Mouse (Mus musculus): Measurements from ENCODE around the gene Crtc1. TPM values are rescaled to one million over a fixed set of nuclear protein-coding genes. Genes with fewer than 3 reads are reported as not detected.

Crtc1 gene
- polyA plus RNA-seq, 1 experiment from 2014 or later = 55.9 TPM

DNA sequence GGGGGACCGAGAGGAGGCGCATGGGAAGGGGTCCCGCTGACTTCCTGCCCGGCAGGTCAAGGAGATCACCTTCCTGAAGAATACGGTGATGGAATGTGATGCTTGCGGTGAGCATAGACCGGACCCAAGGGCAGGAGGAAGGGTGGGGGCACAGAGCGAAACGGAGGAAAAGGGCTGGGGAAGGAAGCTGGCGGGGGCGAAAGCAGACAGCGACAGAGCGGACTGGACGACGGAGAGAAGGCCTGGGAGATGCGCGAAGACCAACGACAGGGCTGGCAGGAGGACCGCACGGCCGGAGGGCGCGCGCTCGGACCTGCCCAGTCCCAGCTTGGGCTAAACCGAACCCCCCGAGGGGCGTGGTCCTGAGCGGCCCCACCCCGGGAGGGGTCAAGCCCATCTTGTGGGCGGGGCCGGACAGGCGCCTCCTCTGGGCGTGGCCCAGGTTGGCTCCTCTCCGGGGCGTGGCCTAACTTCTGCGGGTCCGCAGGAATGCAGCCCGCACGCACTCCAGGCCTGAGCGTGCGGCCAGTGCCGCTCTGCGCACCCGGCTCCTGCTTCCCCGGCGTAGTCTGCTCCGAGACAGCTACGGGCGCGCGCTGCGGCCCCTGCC is 65.0 kb downstream of the Crtc1 start:
- no peak overlapping the region for H3K27ac ChIP-seq (ENCODE audit: low read depth, low read length)
- H3K27me3 ChIP-seq (ENCODE audit: control insufficient read depth, insufficient read depth, low read length) = peaks cover 74% of the 10 kb centered on the region
- no peak overlapping the region for H3K9ac ChIP-seq (replicated peaks; ENCODE audit: low read depth, low read length)
- under 1% methylated on average over 46 of the region's 53 CpGs for WGBS
- peak overlapping the region; percentile 21; the same call in 1 of the 2 replicates for H3K4me3 ChIP-seq (ENCODE audit: low read depth, low read length)
- H3K36me3 ChIP-seq (ENCODE audit: control insufficient read depth, insufficient read depth, low read length) = no peaks in the 10 kb centered on the region
- peak; percentile 58 for ATAC-seq (ENCODE audit: low read depth)
- H3K4me2 ChIP-seq (ENCODE audit: low read depth, low read length) = peak overlapping the region; percentile 21; the same call in 1 of the 2 replicates
- no peaks in the 10 kb centered on the region for H3K9me3 ChIP-seq (ENCODE audit: control insufficient read depth, low read length)
- H3K4me1 ChIP-seq (ENCODE audit: control insufficient read depth, insufficient read depth, low read length) = peaks cover 10% of the 10 kb centered on the region; the same call in 1 of the 2 replicates

DNA sequence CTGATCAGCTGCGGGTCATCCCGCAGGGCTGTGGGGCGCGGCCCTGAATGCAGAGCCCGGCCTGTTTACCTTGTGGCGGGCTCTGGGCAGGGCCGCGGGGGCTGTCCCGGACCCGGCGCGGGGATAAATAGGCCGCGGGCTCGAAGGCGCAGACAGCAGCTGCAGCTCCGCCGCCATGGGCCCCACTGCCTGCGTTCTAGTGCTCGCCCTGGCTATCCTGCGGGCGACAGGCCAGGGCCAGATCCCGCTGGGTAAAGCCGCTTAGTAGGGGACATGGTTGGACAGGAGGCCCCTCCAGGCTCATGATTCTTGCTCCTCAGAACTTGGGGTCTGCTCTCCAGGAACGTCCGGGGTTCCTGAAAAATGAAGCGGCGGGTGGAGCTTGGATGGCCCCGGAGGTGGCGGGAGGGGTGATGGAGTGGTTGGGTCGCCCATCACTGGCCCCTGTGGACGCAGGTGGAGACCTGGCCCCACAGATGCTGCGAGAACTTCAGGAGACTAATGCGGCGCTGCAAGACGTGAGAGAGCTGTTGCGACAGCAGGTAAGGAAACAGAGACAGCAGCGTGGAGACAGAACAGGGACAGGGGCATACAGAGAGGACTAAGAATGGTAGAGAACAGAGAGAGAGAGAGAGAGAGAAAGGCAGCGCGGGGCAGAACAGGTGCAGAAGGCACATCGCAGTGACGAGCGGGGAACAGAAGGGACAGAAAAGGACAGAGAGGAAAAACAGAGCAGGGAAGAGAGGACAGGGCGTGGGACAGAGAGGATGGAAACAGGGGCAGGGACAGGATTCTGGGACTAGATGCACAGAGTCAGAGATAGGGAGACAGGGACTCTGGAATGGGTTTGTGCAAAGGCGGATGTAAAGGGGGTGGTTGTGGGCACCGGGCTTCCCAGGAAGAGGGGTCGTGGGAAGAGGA is 65.7 kb downstream of the Crtc1 start, which contains the start of gene Comp:
TSS of gene Comp (plus strand) at position 162 of the 921 bp plus-strand sequence.
- Histone ChIP-seq H3K9me3 (ENCODE audit: control insufficient read depth, low read length) (no peaks in the 10 kb centered on the region), H3K9ac (replicated peaks; ENCODE audit: low read depth, low read length) (no peak within 1 kb of the TSS; the same call in 1 of the 2 replicates), H3K4me1 (ENCODE audit: control insufficient read depth, insufficient read depth, low read length) (peaks cover 10% of the 10 kb centered on the region; the same call in 1 of the 2 replicates), H3K27ac (ENCODE audit: low read depth, low read length) (no peak within 1 kb of the TSS), H3K4me2 (ENCODE audit: low read depth, low read length) (peak within 1 kb of the TSS; percentile 21; the same call in 1 of the 2 replicates), H3K4me3 (ENCODE audit: low read depth, low read length) (peak within 1 kb of the TSS; percentile 21; the same call in 1 of the 2 replicates), H3K27me3 (ENCODE audit: control insufficient read depth, insufficient read depth, low read length) (peaks cover 70% of the 10 kb centered on the region), H3K36me3 (ENCODE audit: control insufficient read depth, insufficient read depth, low read length) (no peaks in the 10 kb centered on the region)
- no peak for ATAC-seq (ENCODE audit: low read depth)
- WGBS = 2% methylated on average over 47 of the region's 47 CpGs

DNA sequence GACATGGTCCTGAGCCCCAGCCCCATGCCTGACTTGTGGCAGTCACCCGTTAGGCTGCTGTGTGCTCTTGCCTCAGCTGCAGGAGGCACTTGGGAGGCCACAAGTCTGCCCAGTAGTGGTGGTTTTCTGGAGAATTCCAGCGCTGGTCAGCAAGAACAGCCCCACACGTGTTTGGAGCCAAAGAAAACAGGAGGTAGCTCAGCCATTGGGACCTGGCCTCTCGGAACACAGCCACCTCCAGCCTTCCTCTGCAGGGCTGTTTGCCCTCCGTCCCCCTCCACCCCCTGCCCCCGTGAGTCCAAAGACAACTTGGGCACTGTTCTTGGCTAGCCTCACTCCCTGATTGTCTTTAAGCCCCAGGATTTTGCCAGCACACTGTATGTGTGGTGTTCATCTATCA is 67.4 kb downstream of the Crtc1 start:
- H3K27ac ChIP-seq (ENCODE audit: low read depth, low read length) = no peak overlapping the region
- H3K4me2 ChIP-seq (ENCODE audit: low read depth, low read length) = no peak overlapping the region
- H3K36me3 ChIP-seq (ENCODE audit: control insufficient read depth, insufficient read depth, low read length) = no peaks in the 10 kb centered on the region
- no peak overlapping the region for H3K9ac ChIP-seq (replicated peaks; ENCODE audit: low read depth, low read length)
- H3K4me3 ChIP-seq (ENCODE audit: low read depth, low read length) = no peak overlapping the region
- no peak for ATAC-seq (ENCODE audit: low read depth)
- WGBS = 31% methylated on average over 6 of the region's 6 CpGs
- peaks cover 10% of the 10 kb centered on the region; the same call in 1 of the 2 replicates for H3K4me1 ChIP-seq (ENCODE audit: control insufficient read depth, insufficient read depth, low read length)
- H3K27me3 ChIP-seq (ENCODE audit: control insufficient read depth, insufficient read depth, low read length) = peaks cover 53% of the 10 kb centered on the region
- H3K9me3 ChIP-seq (ENCODE audit: control insufficient read depth, low read length) = no peaks in the 10 kb centered on the region

DNA sequence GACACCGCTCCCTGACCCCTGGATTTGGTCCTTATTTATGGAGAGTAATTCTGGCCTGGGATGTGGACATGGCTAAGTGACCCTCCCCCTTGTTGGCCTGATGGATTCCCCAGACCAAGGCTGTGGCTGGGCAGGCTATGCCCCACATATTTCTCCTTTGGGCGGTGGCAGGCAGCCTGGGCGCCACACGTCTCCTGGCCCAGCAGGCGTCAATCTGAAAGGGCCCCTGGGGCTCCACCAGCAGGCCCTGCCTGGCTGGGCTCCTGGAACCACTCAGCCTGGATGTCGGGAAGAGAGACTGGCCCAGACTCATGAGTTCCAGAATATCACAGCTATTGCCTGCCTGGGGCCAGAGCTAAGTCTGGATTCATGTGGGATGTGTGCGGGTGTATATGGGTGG is 68.9 kb downstream of the Crtc1 start:
- Histone ChIP-seq H3K36me3 (ENCODE audit: control insufficient read depth, insufficient read depth, low read length) (no peaks in the 10 kb centered on the region), H3K9me3 (ENCODE audit: control insufficient read depth, low read length) (no peaks in the 10 kb centered on the region), H3K27me3 (ENCODE audit: control insufficient read depth, insufficient read depth, low read length) (peaks cover 39% of the 10 kb centered on the region), H3K4me3 (ENCODE audit: low read depth, low read length) (no peak overlapping the region), H3K9ac (replicated peaks; ENCODE audit: low read depth, low read length) (no peak overlapping the region), H3K4me1 (ENCODE audit: control insufficient read depth, insufficient read depth, low read length) (peaks cover 10% of the 10 kb centered on the region; the same call in 1 of the 2 replicates), H3K4me2 (ENCODE audit: low read depth, low read length) (no peak overlapping the region), H3K27ac (ENCODE audit: low read depth, low read length) (no peak overlapping the region)
- WGBS = 73% methylated on average over 7 of the region's 7 CpGs
- no peak for ATAC-seq (ENCODE audit: low read depth)

DNA sequence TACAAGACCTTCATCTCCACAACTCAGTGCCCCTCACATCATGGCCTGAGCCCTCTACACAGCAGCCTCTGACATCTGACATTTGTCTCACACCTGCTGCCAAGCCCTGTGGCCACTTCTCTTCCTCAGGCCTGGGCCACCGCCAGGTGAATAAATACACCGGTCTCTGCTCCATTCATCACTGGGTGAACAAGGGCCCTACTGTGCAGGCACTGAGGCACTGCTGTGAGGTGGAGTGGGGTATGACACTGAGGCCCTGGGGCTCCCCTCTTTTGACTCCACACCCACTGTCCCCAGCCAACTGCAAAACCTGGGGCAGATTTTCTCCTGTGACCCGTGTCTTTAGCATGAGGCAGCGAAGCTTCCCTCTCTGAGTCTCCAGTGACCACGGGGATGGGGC is 72.8 kb downstream of the Crtc1 start:
- ATAC-seq (ENCODE audit: low read depth) = no peak
- 62% methylated on average over 5 of the region's 5 CpGs for WGBS

DNA sequence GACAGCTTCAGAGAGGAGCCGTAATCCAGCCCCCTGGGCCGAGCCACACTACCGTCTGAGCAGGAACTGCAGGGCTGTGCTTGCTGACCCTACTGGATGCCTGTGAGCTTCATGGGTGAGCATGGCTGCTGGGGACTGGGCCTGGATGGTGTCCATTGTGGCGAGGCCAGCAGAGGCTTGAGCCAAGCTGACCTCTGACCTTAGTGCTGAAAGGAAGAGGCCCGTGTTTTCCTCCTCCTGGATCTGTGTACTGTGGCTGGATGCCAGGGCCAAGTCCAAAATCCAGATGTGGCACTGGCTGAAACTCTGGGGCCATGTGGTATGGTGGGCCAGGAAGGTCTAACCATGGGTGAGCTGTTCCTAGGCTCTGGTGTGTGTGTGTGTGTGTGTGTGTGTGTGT is 75.3 kb downstream of the Crtc1 start:
- Histone ChIP-seq H3K4me1 (ENCODE audit: control insufficient read depth, insufficient read depth, low read length) (no peaks in the 10 kb centered on the region), H3K4me2 (ENCODE audit: low read depth, low read length) (no peak overlapping the region), H3K4me3 (ENCODE audit: low read depth, low read length) (no peak overlapping the region), H3K36me3 (ENCODE audit: control insufficient read depth, insufficient read depth, low read length) (no peaks in the 10 kb centered on the region), H3K9me3 (ENCODE audit: control insufficient read depth, low read length) (no peaks in the 10 kb centered on the region), H3K27me3 (ENCODE audit: control insufficient read depth, insufficient read depth, low read length) (no peaks in the 10 kb centered on the region), H3K9ac (replicated peaks; ENCODE audit: low read depth, low read length) (no peak overlapping the region), H3K27ac (ENCODE audit: low read depth, low read length) (no peak overlapping the region)
- no peak for ATAC-seq (ENCODE audit: low read depth)
- WGBS = 43% methylated on average over 5 of the region's 5 CpGs

More for the DNA sequence above, 72.8 kb downstream of the Crtc1 start:
- no peak overlapping the region for H3K9ac ChIP-seq (replicated peaks; ENCODE audit: low read depth, low read length)
- H3K27me3 ChIP-seq (ENCODE audit: control insufficient read depth, insufficient read depth, low read length) = peaks cover 3% of the 10 kb centered on the region
- no peaks in the 10 kb centered on the region for H3K36me3 ChIP-seq (ENCODE audit: control insufficient read depth, insufficient read depth, low read length)
- H3K9me3 ChIP-seq (ENCODE audit: control insufficient read depth, low read length) = no peaks in the 10 kb centered on the region
- no peaks in the 10 kb centered on the region for H3K4me1 ChIP-seq (ENCODE audit: control insufficient read depth, insufficient read depth, low read length)
- H3K27ac ChIP-seq (ENCODE audit: low read depth, low read length) = no peak overlapping the region
- H3K4me3 ChIP-seq (ENCODE audit: low read depth, low read length) = no peak overlapping the region
- H3K4me2 ChIP-seq (ENCODE audit: low read depth, low read length) = no peak overlapping the region

DNA sequence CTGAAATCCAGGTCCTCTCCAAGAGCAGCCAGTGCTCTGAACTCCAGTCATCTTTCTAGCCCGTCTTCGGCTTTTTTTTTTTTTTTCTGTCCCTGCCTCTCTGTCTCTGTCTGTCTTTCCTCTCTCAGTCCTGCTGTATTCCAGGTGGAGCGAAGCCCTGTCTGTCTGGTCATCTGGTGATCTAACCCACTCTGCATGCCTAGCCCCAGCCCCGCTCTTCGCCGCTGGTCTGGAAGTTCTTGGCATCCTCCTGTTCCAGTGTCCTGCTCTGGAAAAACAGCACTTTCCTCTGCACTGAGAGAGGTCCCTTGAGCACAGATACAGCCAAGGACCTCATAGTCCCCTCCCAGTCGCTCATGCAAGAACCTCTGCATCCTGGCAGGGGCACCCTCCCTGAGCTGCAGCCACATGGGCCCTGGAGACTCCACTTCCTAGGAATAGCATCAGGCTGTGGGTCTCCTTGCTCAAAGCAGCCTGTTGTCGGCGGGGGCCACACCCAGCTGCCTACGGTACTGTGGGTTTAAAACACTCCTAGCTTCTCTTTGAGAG is 77.8 kb downstream of the Crtc1 start:
- no peak overlapping the region for H3K9ac ChIP-seq (replicated peaks; ENCODE audit: low read depth, low read length)
- H3K4me3 ChIP-seq (ENCODE audit: low read depth, low read length) = no peak overlapping the region
- no peaks in the 10 kb centered on the region for H3K9me3 ChIP-seq (ENCODE audit: control insufficient read depth, low read length)
- H3K4me1 ChIP-seq (ENCODE audit: control insufficient read depth, insufficient read depth, low read length) = no peaks in the 10 kb centered on the region
- no peaks in the 10 kb centered on the region for H3K36me3 ChIP-seq (ENCODE audit: control insufficient read depth, insufficient read depth, low read length)
- WGBS = 80% methylated on average over 10 of the region's 10 CpGs
- no peak for ATAC-seq (ENCODE audit: low read depth)
- no peaks in the 10 kb centered on the region for H3K27me3 ChIP-seq (ENCODE audit: control insufficient read depth, insufficient read depth, low read length)
- no peak overlapping the region for H3K4me2 ChIP-seq (ENCODE audit: low read depth, low read length)
- no peak overlapping the region for H3K27ac ChIP-seq (ENCODE audit: low read depth, low read length)

DNA sequence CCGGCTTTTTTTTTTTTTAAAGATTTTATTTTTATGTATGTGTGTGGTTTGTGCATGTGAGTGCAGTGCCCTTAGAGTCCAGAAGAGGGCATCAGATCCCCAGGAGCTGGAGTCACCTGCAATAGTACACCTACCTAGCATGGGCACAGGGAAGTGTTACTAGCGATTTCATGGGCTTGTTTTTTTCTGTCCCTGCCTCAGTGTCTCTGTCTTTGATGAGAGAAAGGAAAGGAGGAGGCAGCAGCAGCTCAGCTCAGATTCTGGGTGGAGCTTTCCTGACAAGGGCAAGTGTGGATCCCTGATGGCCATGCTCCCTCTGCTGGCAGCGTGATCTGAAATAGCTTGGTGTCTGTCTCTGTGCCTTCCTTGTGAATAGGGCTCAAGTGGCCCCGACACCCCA is 78.6 kb downstream of the Crtc1 start:
- no peaks in the 10 kb centered on the region for H3K36me3 ChIP-seq (ENCODE audit: control insufficient read depth, insufficient read depth, low read length)
- 53% methylated on average over 4 of the region's 4 CpGs for WGBS
- H3K9ac ChIP-seq (replicated peaks; ENCODE audit: low read depth, low read length) = no peak overlapping the region
- H3K4me3 ChIP-seq (ENCODE audit: low read depth, low read length) = no peak overlapping the region
- no peaks in the 10 kb centered on the region for H3K9me3 ChIP-seq (ENCODE audit: control insufficient read depth, low read length)
- H3K27ac ChIP-seq (ENCODE audit: low read depth, low read length) = no peak overlapping the region
- H3K4me2 ChIP-seq (ENCODE audit: low read depth, low read length) = no peak overlapping the region
- no peaks in the 10 kb centered on the region for H3K27me3 ChIP-seq (ENCODE audit: control insufficient read depth, insufficient read depth, low read length)
- ATAC-seq (ENCODE audit: low read depth) = no peak
- H3K4me1 ChIP-seq (ENCODE audit: control insufficient read depth, insufficient read depth, low read length) = no peaks in the 10 kb centered on the region

DNA sequence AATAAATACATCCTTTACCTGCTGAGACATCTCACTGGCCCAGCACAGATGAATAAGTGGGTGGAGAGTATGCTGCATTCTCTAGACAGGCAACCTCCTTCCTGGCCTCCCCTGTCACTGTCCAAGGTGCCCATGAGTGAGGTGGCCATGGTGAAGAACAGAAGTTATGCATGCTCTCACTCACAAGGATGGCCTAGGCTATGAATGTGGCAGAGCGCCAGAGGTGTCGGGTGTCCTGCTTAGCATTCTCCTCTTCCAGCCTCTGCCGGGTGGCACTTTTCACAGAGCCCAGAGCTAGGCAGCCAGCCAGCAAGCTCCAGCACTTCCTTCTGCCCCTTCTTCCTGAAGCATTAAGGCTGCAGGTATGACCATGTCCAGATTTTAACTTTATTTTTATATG is 80.0 kb downstream of the Crtc1 start:
- Histone ChIP-seq H3K4me3 (ENCODE audit: low read depth, low read length) (no peak overlapping the region), H3K4me1 (ENCODE audit: control insufficient read depth, insufficient read depth, low read length) (no peaks in the 10 kb centered on the region), H3K27me3 (ENCODE audit: control insufficient read depth, insufficient read depth, low read length) (no peaks in the 10 kb centered on the region), H3K9me3 (ENCODE audit: control insufficient read depth, low read length) (no peaks in the 10 kb centered on the region), H3K36me3 (ENCODE audit: control insufficient read depth, insufficient read depth, low read length) (no peaks in the 10 kb centered on the region), H3K27ac (ENCODE audit: low read depth, low read length) (no peak overlapping the region), H3K9ac (replicated peaks; ENCODE audit: low read depth, low read length) (no peak overlapping the region), H3K4me2 (ENCODE audit: low read depth, low read length) (no peak overlapping the region)
- ATAC-seq (ENCODE audit: low read depth) = no peak
- WGBS = 27% methylated on average over 3 of the region's 3 CpGs

Measured in neural tube, embryonic 14.5 days (tissue).